Mouse (Mus musculus) heart, postnatal 0 days (tissue): ENCODE measurements at regions not wholly inside any gene's neighbourhood (a gene's known extent, or its start where the extent isn't known, plus 50 kb on each side); places are given as distances from the start of the nearest gene placed in this dataset.

Source experiments
- CTCF ChIP-seq: IDR thresholded peaks from 2 replicates; pipeline ENCODE4 v1.5.1; 2016; ENCODE audit warnings: antibody characterized with exemption, control low read depth, low read depth
- EP300 ChIP-seq: IDR thresholded peaks from 2 replicates; pipeline ENCODE4 v1.6.1; 2016; ENCODE audit warnings: antibody characterized with exemption, low read depth

DNA sequence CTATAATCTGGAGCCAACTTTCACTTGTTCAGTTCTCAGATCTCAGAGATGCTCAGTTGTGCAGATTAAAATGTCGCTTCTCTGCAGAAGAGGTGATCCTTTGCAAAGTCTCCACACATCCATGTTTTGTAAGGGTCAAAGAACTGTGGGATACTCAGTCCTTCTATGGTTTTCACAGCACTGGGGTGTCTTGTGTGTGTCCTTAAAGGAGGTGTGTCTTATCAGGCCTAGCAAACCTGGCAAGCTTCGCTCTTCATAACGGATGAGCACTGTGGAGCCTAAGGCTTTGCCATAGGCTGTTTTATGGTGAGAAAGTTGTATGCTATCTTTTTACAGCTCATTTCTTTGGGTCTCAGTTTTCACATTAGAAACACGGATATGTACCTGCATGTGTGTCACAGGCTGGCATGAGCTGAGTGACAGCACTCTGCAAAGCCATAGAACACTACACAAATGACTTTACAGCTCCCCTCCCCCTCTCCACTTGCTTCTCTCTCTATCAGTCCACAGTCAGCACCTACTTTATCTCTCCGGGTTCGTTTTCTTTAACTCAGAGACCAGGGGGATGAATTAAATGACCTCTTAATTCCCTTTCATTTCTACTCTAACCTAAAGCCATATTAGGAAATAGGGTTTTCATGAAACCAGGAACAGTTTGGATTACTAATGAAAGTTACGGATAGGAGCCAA is 49.8 kb upstream of the Picalm start:
- TF ChIP-seq CTCF: no peak
- no peak for TF ChIP-seq EP300
